Mouse (Mus musculus) bone marrow, adult 2 months (tissue): ENCODE measurements around the gene Sycp2.

Experiments used
- CTCF ChIP-seq: fragments of 200-500 bp; IDR thresholded peaks from 2 replicates; pipeline ENCODE4 v1.5.1; 2011; ENCODE audit warnings: low read length, control low read depth; ENCODE audit not compliant: control insufficient read depth, insufficient read depth
- POLR2A ChIP-seq: fragments of 200-500 bp; IDR thresholded peaks from 2 replicates; pipeline ENCODE4 v1.6.1; 2011; ENCODE audit warnings: low read depth, mild to moderate bottlenecking, control low read depth, low read length, borderline replicate concordance; ENCODE audit not compliant: control insufficient read depth

- TF ChIP-seq POLR2A (no peak), CTCF (no peak)
Measured at GRCm38 (mm10) chr2:178427181-178427580, 19.7 kb upstream of the Sycp2 start.
